Mouse (Mus musculus) forebrain, embryonic 12.5 days (tissue): ENCODE measurements around the gene Polr2f. TPM values are rescaled to one million over a fixed set of nuclear protein-coding genes. Genes with fewer than 3 reads are reported as not detected.

Experiments
- ATAC-seq: fragments of 200-750 bp; cut with Nextera tagmentation; 2 replicates; pipeline ENCODE4 v1.8.0; 2017; ENCODE audit warnings: moderate TSS enrichment; ENCODE audit not compliant: low FRiP score
- H3K27ac ChIP-seq: fragments of 300-500 bp; sonication (generic); 2 replicates; pipeline ENCODE4 v1.5.1; 2016; ENCODE audit warnings: mild to moderate bottlenecking
- H3K27me3 ChIP-seq: fragments of 300-500 bp; sonication (generic); 2 replicates; pipeline ENCODE4 v1.6.1; 2016; ENCODE audit warnings: mild to moderate bottlenecking
- H3K36me3 ChIP-seq: fragments of 300-500 bp; sonication (generic); replicated peaks from 2 replicates; pipeline ENCODE4 v1.6.1; 2016; ENCODE audit warnings: mild to moderate bottlenecking
- H3K4me1 ChIP-seq: fragments of 300-500 bp; sonication (generic); 2 replicates; pipeline ENCODE4 v1.6.1; 2016
- H3K4me2 ChIP-seq: fragments of 300-500 bp; sonication (generic); 2 replicates; pipeline ENCODE4 v1.6.1; 2016; ENCODE audit warnings: mild to moderate bottlenecking, moderate library complexity
- H3K4me3 ChIP-seq: fragments of 300-500 bp; sonication (generic); replicated peaks from 2 replicates; pipeline ENCODE4 v1.5.1; 2016; ENCODE audit warnings: mild to moderate bottlenecking
- H3K9ac ChIP-seq: fragments of 300-500 bp; sonication (generic); 2 replicates; pipeline ENCODE4 v1.6.1; 2016; ENCODE audit warnings: mild to moderate bottlenecking
- H3K9me3 ChIP-seq: fragments of 300-500 bp; sonication (generic); 2 replicates; pipeline ENCODE4 v1.6.1; 2016
- WGBS: fragments of 180-500 bp; shearing (Covaris S2); methylation state at CpG from one replicate; pipeline ENCODE4 v1.1.7; 2016; 5-methylcytosine and 5-hydroxymethylcytosine counted together
- polyA plus RNA-seq: library from polyadenylated mRNA; unstranded; fragments of >200 nt; fragmentation: Nextera tagmentation; extraction: Ambion mirVana; gene quantifications from 2 replicates; pipeline ENCODE4 v1.2.1, GENCODE M21; 2016

The Polr2f gene
- polyA plus RNA-seq, 1 experiment from 2014 or later: 368 TPM

DNA sequence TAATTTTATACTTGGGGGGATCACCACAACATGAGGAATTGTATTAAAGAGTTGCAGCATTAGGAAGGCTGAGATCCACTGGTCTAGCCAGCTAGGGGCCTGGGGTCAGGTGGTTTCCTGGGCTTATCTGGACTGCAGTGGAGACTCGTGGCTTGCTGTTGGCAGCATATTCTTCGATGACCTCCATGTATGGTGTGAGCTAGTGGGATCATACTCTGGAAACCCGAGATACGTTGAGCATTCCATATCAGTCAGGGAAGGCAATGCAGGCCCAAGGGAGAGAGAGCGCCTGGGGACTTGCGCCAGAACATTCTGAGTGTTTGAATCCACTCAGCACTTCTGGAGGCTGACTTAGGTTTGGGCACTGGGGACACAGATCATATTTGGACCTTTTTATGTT, 17.1 kb upstream of the Polr2f start:
- no peak for ATAC-seq
- no peak overlapping the region for H3K4me3 ChIP-seq
- H3K27me3 ChIP-seq: no peaks in the 10 kb centered on the region
- no peak overlapping the region for H3K27ac ChIP-seq
- H3K4me1 ChIP-seq: no peaks in the 10 kb centered on the region
- peaks cover 54% of the 10 kb centered on the region for H3K36me3 ChIP-seq
- H3K4me2 ChIP-seq: no peak overlapping the region
- no peaks in the 10 kb centered on the region for H3K9me3 ChIP-seq
- WGBS: 87% methylated on average over 6 of the region's 6 CpGs
- H3K9ac ChIP-seq: no peak overlapping the region

DNA sequence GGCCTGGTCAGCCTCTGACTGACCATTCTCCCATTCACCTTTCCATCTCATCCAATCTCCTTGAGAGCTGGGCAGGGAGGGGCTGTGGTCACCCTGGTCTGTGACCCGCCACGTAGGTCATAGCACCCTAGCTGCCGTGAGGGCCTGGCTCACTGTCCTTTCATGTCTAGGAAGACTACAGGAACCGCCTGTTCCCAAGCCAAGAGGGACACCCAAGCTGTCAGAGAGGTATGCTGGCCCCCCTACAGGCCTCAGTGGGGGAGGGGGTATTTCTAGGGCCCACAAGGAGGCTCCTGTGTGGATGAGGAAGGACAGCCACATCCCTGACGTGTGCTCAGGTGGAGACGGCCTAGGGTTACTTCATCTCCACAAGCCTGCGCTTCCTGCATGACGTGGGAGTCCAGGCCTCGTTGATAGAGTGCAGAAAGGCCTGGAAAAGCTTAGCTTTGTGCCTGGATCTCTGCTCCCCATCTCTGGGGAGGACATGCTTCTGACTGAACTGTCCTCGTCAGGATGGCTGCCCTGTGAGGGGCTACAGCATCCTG, 16.4 kb upstream of the Polr2f start:
- Histone ChIP-seq H3K27ac (no peak overlapping the region), H3K9me3 (no peaks in the 10 kb centered on the region), H3K4me1 (no peaks in the 10 kb centered on the region), H3K36me3 (peaks cover 57% of the 10 kb centered on the region), H3K4me3 (no peak overlapping the region), H3K9ac (no peak overlapping the region), H3K27me3 (no peaks in the 10 kb centered on the region), H3K4me2 (no peak overlapping the region)
- 82% methylated on average over 10 of the region's 10 CpGs for WGBS
- no peak for ATAC-seq

DNA sequence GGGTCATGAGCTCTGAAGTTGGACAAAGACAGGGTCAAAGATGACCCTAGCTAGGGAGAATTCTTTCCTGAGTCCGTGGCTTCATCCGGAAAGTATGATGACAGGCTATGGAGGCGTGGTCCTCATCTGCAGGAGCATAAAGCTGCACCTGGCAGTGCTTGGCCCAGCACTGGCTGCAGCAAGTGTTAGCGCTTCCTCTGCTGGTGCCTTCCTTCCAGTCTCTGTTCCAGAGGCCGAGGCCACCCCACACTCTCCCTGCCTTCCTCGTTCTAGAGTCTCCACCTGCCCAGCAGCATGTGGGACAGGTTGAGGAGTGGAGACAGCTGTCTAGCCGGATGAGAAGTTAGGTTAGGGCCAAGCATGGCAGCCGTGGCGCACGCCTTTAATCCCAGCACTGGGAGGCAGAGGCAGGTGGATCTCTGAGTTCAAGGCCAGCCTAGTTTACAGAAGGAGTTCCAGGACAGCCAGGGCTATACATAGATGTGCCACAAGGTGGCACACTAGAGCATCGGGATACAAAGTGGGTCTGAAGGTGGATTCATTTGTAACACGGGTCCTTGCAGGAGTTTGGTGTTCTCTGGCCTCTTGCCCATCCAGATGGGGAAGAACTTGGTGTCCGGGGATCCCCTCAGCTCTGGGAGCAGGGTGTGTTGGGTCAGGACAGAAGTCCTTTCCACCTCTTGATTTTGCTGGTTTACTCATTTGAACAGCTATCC, 14.4 kb upstream of the Polr2f start:
- no peak overlapping the region for H3K27ac ChIP-seq

DNA sequence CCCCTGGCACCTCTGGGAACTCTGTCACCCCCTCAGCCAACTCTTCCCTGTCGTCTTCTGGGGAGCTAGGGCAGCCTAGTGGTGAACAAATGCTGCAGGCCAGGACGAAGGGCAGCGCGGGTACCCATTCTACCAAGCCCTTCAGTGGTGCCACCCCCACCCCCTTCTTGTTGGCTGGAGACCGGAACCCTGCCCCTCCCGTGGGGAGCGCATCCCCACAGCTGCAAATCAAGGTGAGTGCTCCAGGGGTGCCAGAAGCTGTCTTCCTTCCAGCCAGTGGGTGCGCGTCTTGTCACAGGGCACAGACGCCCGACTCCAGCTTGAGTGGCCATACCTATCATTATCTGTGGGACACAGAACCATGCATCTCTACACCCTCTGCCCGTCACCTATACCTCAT, 13.7 kb upstream of the Polr2f start:
- no peaks in the 10 kb centered on the region for H3K4me1 ChIP-seq
- peaks cover 83% of the 10 kb centered on the region for H3K36me3 ChIP-seq
- 93% methylated on average over 12 of the region's 12 CpGs for WGBS
- no peak overlapping the region for H3K4me3 ChIP-seq
- no peaks in the 10 kb centered on the region for H3K9me3 ChIP-seq
- no peak for ATAC-seq
- no peaks in the 10 kb centered on the region for H3K27me3 ChIP-seq
- no peak overlapping the region for H3K9ac ChIP-seq
- H3K27ac ChIP-seq: no peak overlapping the region
- H3K4me2 ChIP-seq: no peak overlapping the region

More for the DNA sequence above, 14.4 kb upstream of the Polr2f start:
- H3K9ac ChIP-seq: no peak overlapping the region
- no peaks in the 10 kb centered on the region for H3K4me1 ChIP-seq
- H3K27me3 ChIP-seq: no peaks in the 10 kb centered on the region
- H3K4me2 ChIP-seq: no peak overlapping the region
- 0 out of 2 replicates have a peak, but pooled peaks have one; percentile 3 for ATAC-seq
- WGBS: 85% methylated on average over 13 of the region's 13 CpGs
- peaks cover 76% of the 10 kb centered on the region for H3K36me3 ChIP-seq
- H3K4me3 ChIP-seq: no peak overlapping the region
- H3K9me3 ChIP-seq: no peaks in the 10 kb centered on the region

DNA sequence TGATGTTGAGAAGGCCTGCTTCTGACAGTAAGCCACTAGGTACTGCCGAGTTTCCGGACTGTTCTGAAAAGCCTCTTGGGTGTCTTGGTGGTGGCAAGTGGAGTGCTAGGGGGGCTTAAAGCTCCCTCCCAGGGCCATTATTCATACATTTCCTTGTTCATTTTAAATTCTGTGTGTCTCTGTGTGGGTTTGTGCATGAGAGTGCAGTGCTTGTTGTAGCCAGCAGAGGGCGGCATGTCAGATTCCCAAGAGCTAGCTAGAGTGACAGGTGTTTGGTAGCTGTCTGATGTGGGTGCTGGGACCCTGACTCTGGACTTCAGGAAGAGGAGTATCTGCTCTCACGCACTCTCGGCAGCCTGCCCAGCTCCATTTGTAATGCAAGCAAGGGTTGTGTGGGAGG, 12.6 kb upstream of the Polr2f start:
- Histone ChIP-seq H3K9me3 (no peaks in the 10 kb centered on the region), H3K4me1 (no peaks in the 10 kb centered on the region), H3K27me3 (no peaks in the 10 kb centered on the region), H3K27ac (no peak overlapping the region), H3K9ac (no peak overlapping the region), H3K4me3 (no peak overlapping the region), H3K4me2 (no peak overlapping the region), H3K36me3 (peaks cover 83% of the 10 kb centered on the region)
- no peak for ATAC-seq
- 93% methylated on average over 5 of the region's 5 CpGs for WGBS

DNA sequence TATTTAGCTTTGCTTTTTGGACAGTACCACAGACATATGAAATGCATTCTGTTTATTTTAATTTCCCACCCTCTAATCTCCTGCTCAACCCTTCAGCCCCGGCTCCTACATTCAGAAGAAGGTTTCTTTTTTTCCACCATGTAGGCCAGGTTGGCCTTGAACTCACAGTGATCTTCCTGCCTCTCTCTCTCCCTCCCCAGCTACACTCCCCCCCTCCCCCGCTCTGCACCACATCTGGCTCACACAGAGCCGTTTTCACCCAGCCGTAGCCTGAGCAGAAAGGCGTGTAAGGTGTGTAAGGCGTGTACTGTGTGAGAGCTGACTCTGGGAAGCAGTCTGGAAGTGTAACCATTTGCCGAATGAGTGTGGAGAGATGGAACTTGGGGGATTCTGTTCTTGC, 11.5 kb upstream of the Polr2f start:
- Histone ChIP-seq H3K4me2 (no peak overlapping the region), H3K27me3 (no peaks in the 10 kb centered on the region), H3K36me3 (peaks cover 85% of the 10 kb centered on the region), H3K9ac (no peak overlapping the region), H3K4me1 (no peaks in the 10 kb centered on the region), H3K9me3 (no peaks in the 10 kb centered on the region), H3K4me3 (no peak overlapping the region), H3K27ac (no peak overlapping the region)
- WGBS: 86% methylated on average over 7 of the region's 7 CpGs
- no peak for ATAC-seq

DNA sequence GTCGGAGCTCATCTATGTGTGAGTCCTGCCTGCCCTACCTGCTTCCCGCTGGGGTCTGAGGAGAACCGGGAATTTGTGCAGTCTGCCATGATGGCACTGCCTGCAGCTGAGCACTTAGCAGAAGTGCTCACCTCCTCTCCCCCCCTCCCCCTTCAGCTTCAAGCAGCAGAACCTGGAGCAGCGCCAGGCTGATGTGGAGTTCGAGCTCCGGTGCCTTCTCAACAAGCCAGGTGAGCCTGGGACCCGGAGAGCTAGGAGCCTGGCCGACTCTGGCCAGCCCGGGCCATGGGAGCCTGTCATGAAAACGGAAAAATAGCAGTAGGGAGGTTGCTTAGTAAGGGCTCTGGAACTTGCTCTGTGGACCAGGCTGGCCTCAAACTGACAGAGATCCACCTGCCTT, 10.0 kb upstream of the Polr2f start:
- Histone ChIP-seq H3K9ac (no peak overlapping the region), H3K4me2 (no peak overlapping the region), H3K27ac (no peak overlapping the region), H3K4me1 (no peaks in the 10 kb centered on the region), H3K4me3 (no peak overlapping the region), H3K36me3 (peaks cover 74% of the 10 kb centered on the region), H3K27me3 (no peaks in the 10 kb centered on the region), H3K9me3 (no peaks in the 10 kb centered on the region)
- 89% methylated on average over 10 of the region's 10 CpGs for WGBS
- no peak for ATAC-seq

DNA sequence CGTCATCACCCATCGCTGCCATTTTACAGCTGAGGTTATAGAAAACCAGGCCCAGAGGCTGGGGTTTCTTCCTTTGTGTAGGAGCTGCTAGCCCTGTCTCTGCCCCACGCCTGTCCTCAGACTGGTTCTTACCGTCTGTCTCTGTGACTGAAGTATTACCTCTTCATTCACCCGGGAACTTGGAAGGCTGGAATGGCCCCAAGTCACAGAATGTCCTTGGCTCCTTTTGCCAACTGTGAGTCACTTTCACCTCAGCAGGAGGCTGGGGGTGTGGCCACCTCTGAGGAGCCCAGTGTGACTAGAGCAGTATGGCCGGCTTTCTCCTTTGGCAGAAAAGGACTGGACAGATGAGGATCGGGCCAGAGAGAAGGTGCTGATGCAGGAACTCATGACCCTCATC, 9.4 kb upstream of the Polr2f start:
- Histone ChIP-seq H3K9me3 (no peaks in the 10 kb centered on the region), H3K4me1 (no peaks in the 10 kb centered on the region), H3K27ac (no peak overlapping the region), H3K4me3 (no peak overlapping the region), H3K4me2 (no peak overlapping the region), H3K36me3 (peaks cover 69% of the 10 kb centered on the region), H3K27me3 (no peaks in the 10 kb centered on the region), H3K9ac (no peak overlapping the region)
- no peak for ATAC-seq
- WGBS: 73% methylated on average over 7 of the region's 7 CpGs

DNA sequence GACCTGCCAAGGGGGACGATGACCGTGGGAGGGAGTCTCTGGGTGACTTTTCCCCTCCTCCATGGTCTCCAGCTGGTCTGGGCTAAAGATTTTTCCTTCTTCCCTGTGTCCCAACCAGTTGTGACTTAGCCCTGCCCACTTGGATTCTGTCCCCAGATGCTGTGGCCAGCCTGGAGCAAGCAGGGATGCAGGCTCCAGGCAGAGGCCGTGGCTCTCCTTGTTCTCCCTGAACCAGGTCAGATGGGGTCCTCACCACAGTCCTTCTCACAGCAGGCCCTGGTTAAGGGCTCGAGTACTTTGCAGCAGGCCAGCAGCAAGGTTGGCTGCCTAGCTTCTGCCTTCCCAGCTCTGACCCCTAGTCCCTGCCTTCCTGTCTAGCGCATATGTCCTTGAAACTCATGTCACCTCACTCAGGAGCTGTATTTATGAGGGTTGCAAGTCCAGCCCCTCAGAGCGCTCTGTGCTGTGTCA, 7.6 kb upstream of the Polr2f start:
- H3K9ac ChIP-seq: no peak overlapping the region
- H3K36me3 ChIP-seq: peaks cover 54% of the 10 kb centered on the region
- no peaks in the 10 kb centered on the region for H3K9me3 ChIP-seq
- no peak for ATAC-seq
- no peak overlapping the region for H3K4me3 ChIP-seq
- H3K27me3 ChIP-seq: no peaks in the 10 kb centered on the region
- no peaks in the 10 kb centered on the region for H3K4me1 ChIP-seq
- H3K4me2 ChIP-seq: no peak overlapping the region
- WGBS: 87% methylated on average over 6 of the region's 6 CpGs
- H3K27ac ChIP-seq: no peak overlapping the region

DNA sequence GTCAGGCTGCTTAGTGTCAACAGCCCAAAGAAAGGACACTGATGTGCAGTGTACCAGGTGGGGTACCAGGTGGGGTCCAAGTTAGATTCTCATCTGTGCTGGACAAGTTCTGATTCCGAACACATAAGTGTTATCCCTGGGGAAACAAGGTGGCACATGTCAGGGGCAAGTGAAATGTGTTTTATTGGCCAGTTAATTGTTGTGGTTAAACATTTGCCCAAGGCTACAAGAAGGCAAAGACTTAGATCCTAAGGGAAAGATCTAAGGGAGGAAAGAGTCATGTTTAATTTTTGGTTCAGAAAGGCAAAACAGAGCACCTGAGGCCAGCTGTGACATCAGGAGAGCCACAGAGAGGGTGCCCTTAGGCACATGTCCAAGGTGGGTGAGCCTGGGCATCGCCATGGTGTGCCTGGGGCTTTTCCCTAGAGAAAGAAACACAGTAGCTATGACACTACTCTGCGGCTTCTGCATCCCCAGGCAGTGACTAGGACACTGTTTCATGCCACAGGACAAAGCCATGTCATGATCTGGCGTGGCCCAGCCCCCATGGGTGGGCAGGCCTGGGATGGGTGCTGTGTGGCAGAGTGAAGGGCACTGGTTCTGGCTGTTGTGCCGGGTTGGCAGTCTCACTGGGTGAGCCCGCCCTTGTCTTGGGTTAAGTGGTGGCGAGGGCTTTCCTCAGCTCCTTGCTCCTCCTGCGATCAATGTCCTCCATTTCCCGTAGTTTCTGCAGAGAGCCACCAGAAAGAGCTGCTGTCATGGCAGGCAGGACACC, 6.1 kb upstream of the Polr2f start:
- H3K4me3 ChIP-seq: no peak overlapping the region
- 91% methylated on average over 9 of the region's 9 CpGs for WGBS
- no peak overlapping the region for H3K4me2 ChIP-seq
- no peaks in the 10 kb centered on the region for H3K9me3 ChIP-seq
- no peak for ATAC-seq
- H3K36me3 ChIP-seq: peaks cover 43% of the 10 kb centered on the region
- 0 out of 2 replicates have a peak, but pooled peaks cover under 1% of the 10 kb centered on the region for H3K27me3 ChIP-seq
- no peak overlapping the region for H3K27ac ChIP-seq
- H3K4me1 ChIP-seq: no peaks in the 10 kb centered on the region
- no peak overlapping the region for H3K9ac ChIP-seq

DNA sequence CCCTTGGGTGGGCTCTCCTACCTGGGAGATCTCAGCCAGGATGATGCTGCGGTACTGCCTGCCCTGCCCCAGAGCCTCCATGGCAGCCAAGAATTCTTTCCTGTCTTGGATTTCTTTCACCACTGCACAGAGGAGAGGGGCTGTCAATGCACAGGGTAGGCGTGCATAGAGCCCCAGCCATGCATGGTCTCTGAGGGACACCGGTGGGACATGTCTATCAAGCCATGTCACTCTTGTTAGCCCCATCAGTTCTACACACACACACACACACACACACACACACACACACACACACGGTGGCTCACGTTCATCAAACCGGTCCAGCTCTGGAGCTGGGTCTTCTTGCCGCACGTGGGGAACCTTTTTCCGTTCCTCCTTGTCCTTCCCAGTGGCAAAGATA, 5.5 kb upstream of the Polr2f start:
- no peak for ATAC-seq
- H3K4me1 ChIP-seq: peaks cover 3% of the 10 kb centered on the region
- no peak overlapping the region for H3K27ac ChIP-seq
- H3K9ac ChIP-seq: no peak overlapping the region
- no peak overlapping the region for H3K4me3 ChIP-seq
- peaks cover 36% of the 10 kb centered on the region for H3K36me3 ChIP-seq
- H3K9me3 ChIP-seq: no peaks in the 10 kb centered on the region
- H3K4me2 ChIP-seq: no peak overlapping the region
- 0 out of 2 replicates have a peak, but pooled peaks cover 5% of the 10 kb centered on the region for H3K27me3 ChIP-seq
- 88% methylated on average over 9 of the region's 9 CpGs for WGBS

DNA sequence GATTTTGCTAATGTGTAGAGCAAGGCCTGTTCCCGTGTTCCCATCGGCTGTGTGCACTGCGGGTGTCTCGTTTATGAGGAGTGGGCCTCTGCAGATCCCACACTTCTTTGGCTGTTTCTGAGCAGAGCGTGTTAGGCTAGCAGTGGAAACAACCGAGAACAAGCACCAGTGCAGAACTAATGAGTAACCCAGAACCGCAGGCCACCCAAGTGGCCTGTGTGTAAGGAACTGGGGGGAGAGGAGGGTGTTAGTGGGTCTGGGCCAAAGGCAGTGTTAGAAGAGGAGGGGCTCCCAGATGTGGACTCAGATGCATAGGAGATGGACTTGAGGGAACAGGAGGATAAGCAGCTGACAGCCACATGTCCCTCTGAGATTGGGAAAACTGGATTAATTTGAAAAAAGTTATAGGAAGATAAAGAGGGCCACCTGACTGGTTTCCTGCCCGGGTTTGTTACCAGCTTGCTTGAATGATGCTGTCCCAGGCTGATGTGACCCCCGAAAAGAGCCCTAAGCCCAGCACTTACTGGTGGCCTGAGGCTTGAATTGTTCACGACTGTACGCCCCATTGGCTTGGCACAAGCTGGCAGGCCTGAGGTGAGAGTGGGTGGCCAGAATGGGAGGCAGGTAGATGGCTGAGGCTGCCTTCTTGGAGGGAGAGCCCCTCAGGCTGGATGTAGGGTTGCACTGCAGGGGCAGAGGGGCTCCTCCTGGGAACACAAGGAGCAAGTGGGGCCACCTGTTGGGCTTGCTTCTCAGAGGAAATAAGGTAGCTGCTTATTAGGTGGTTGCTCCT, 4.8 kb upstream of the Polr2f start:
- H3K4me2 ChIP-seq: no peak overlapping the region
- H3K4me3 ChIP-seq: no peak overlapping the region
- H3K36me3 ChIP-seq: peaks cover 30% of the 10 kb centered on the region
- WGBS: 62% methylated on average over 11 of the region's 11 CpGs
- no peak overlapping the region; the same call in 1 of the 2 replicates for H3K9ac ChIP-seq
- H3K27ac ChIP-seq: no peak overlapping the region
- H3K4me1 ChIP-seq: peaks cover 8% of the 10 kb centered on the region
- H3K9me3 ChIP-seq: no peaks in the 10 kb centered on the region
- ATAC-seq: no peak
- H3K27me3 ChIP-seq: 0 out of 2 replicates have a peak, but pooled peaks cover 5% of the 10 kb centered on the region
